Mouse (Mus musculus): Measurements from ENCODE around the gene Tmem120b. TPM values are rescaled to one million over a fixed set of nuclear protein-coding genes. Genes with fewer than 3 reads are reported as not detected.

The Tmem120b gene
- polyA plus RNA-seq, 1 experiment, result 1.6 TPM

DNA sequence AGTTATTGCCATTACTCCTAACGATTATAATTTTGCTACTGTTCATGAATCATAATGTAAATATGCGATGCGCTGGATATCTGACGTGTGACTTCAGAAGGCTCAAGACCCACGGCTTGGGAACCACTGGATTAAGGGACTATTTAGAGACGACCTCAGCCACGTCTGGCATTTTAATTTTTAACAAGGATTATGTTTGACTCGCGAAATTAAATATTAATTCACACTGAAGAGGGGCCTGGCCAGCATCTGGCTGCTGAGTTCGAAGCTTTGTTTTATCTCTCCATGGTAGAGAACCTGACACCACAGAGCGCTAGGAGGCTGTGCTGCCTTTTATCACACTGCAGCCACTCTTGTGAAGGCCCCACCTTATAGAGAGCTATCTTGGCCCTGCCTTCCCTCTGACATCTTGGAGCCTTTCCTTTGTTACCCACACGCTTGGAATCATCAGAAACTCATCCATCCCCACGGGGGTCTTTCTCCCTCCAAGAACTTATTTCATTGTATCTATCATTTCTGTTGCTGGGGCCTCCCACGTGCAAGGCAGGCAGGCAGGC is 24.9 kb downstream of the Tmem120b start:
- Histone ChIP-seq H3K27ac (ENCODE audit: insufficient read depth, low read depth, low read length) (no peak overlapping the region), H3K4me3 (ENCODE audit: low read depth, low read length) (no peak overlapping the region), H3K36me3 (ENCODE audit: control insufficient read depth, insufficient read depth, low read length) (no peaks in the 10 kb centered on the region), H3K27me3 (ENCODE audit: control insufficient read depth, insufficient read depth, low read length) (no peaks in the 10 kb centered on the region), H3K4me1 (ENCODE audit: control insufficient read depth, insufficient read depth, insufficient read length, low read length) (no peaks in the 10 kb centered on the region)
- no peak for TF ChIP-seq CTCF (IDR thresholded peaks at IDR 0.05; ENCODE audit: extremely low read depth, insufficient read length, insufficient replicate concordance, low read depth, low read length)
- TF ChIP-seq POLR2A (IDR thresholded peaks at IDR 0.05; ENCODE audit: low read depth, low read length), result no peak
- 73% methylated on average over 14 of the region's 14 CpGs for WGBS

DNA sequence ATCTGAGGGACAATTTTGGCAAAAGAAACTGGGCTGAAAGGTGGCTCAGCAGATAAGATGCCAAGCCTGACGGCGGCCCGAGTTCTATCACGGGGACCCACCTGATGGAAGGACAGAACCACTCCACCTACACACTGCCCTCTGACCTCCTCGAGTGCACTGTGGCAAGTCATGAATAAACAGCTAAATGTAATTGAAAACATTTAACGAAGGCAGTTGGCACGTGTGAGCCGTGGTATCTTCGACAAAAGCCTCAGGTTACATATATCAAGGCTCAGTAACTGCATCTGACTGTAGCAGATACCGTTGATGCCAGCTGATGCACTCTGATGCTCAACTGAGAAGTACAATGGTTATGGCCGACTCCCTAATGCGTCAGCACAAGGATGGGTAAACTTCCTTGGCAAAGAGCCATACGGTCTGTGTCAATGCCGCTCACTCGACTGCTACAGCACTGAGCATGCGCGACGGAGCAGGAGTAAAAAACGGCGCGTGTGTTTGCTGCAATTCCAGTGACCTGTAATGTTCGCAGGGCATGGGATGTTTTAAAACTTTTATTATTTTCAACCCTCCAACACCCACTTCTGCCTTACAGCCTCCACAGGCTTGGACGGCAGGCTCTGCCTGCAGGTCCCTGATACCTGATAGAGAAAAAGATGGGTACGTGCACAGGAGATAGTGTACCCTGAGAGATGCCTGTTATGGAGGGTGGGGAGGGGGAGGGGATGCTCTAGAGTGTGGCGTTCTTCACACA is 26.2 kb downstream of the Tmem120b start:
- no peaks in the 10 kb centered on the region for H3K36me3 ChIP-seq (ENCODE audit: control insufficient read depth, insufficient read depth, low read length)
- 77% methylated on average over 25 of the region's 25 CpGs for WGBS
- TF ChIP-seq CTCF (IDR thresholded peaks at IDR 0.05; ENCODE audit: extremely low read depth, insufficient read length, insufficient replicate concordance, low read depth, low read length) (no peak), POLR2A (IDR thresholded peaks at IDR 0.05; ENCODE audit: low read depth, low read length) (no peak)
- no peaks in the 10 kb centered on the region for H3K4me1 ChIP-seq (ENCODE audit: control insufficient read depth, insufficient read depth, insufficient read length, low read length)
- no peaks in the 10 kb centered on the region for H3K27me3 ChIP-seq (ENCODE audit: control insufficient read depth, insufficient read depth, low read length)
- no peak overlapping the region for H3K4me3 ChIP-seq (ENCODE audit: low read depth, low read length)
- no peak overlapping the region for H3K27ac ChIP-seq (ENCODE audit: insufficient read depth, low read depth, low read length)

DNA sequence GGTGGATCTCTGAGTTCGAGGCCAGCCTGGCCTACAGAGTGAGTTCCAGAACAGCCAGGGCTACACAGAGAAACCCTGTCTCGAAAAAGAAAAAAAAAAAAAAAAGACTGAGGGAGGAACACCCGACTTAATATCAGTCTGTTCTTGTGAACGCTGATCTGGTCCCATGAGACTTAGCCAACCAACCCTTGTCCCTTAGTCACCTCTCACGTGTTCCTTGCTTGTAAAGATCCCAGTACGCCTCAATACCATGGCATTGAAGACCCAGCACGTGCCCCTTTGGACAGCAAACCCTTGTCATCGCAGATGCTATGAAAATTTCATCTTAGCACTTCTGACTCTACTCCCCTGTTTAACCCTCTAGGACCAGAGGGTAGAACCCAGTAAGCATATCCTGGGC is 28.1 kb downstream of the Tmem120b start:
- no peaks in the 10 kb centered on the region for H3K36me3 ChIP-seq (ENCODE audit: control insufficient read depth, insufficient read depth, low read length)
- no peak overlapping the region for H3K4me3 ChIP-seq (ENCODE audit: low read depth, low read length)
- H3K4me1 ChIP-seq (ENCODE audit: control insufficient read depth, insufficient read depth, insufficient read length, low read length), result no peaks in the 10 kb centered on the region
- TF ChIP-seq CTCF (IDR thresholded peaks at IDR 0.05; ENCODE audit: extremely low read depth, insufficient read length, insufficient replicate concordance, low read depth, low read length) (no peak), POLR2A (IDR thresholded peaks at IDR 0.05; ENCODE audit: low read depth, low read length) (no peak)
- no peak overlapping the region for H3K27ac ChIP-seq (ENCODE audit: insufficient read depth, low read depth, low read length)
- no peaks in the 10 kb centered on the region for H3K27me3 ChIP-seq (ENCODE audit: control insufficient read depth, insufficient read depth, low read length)
- WGBS, result 88% methylated on average over 8 of the region's 8 CpGs

DNA sequence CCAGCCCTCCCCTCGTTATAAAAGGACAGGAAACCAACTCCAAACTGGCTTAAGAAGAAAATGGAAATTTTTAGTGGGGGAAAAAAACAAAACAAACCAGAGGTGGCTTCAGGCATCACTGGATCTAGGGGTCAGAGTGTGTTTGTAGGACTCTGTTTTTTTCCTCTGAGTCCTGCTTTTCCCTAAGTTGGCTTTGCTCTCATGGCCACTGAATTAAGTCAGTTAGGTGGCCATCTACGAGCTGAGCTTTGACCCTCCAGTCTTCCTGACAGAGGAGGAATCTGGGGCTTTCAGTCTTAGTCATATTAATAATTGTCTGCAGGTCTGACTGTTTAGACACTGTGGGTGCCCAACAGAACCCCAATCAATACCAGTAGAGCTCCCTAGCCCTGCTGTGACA is 30.3 kb downstream of the Tmem120b start:
- H3K27ac ChIP-seq (ENCODE audit: insufficient read depth, low read depth, low read length), result no peak overlapping the region
- WGBS, result 79% methylated on average over 2 of the region's 2 CpGs
- no peak for TF ChIP-seq POLR2A (IDR thresholded peaks at IDR 0.05; ENCODE audit: low read depth, low read length)
- TF ChIP-seq CTCF (IDR thresholded peaks at IDR 0.05; ENCODE audit: extremely low read depth, insufficient read length, insufficient replicate concordance, low read depth, low read length), result no peak
- H3K36me3 ChIP-seq (ENCODE audit: control insufficient read depth, insufficient read depth, low read length), result no peaks in the 10 kb centered on the region
- H3K4me3 ChIP-seq (ENCODE audit: low read depth, low read length), result no peak overlapping the region
- no peaks in the 10 kb centered on the region for H3K27me3 ChIP-seq (ENCODE audit: control insufficient read depth, insufficient read depth, low read length)
- no peaks in the 10 kb centered on the region for H3K4me1 ChIP-seq (ENCODE audit: control insufficient read depth, insufficient read depth, insufficient read length, low read length)

DNA sequence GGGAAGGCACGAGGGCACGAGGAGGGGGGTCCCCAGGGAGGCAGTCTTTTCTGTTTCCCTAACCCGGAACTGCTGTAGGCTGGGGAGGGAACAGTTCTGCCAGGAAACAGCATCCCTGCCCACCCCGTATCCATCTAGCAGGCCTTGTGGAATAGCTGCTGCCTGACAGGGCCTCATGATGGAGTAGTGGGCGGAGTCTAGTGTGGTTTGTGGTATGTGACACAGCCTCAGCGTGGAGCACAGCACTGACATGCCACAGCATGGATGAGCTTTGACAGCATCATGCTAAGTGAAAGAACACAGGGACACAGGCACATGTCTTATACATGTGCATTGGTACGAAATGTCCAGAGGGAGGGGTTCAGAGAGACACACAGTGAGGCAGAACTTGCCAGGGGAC is 34.2 kb downstream of the Tmem120b start:
- TF ChIP-seq POLR2A (IDR thresholded peaks at IDR 0.05; ENCODE audit: low read depth, low read length) (no peak), CTCF (IDR thresholded peaks at IDR 0.05; ENCODE audit: extremely low read depth, insufficient read length, insufficient replicate concordance, low read depth, low read length) (no peak)
- H3K4me3 ChIP-seq (ENCODE audit: low read depth, low read length), result no peak overlapping the region
- H3K36me3 ChIP-seq (ENCODE audit: control insufficient read depth, insufficient read depth, low read length), result no peaks in the 10 kb centered on the region
- 70% methylated on average over 7 of the region's 7 CpGs for whole genome bisulfite sequencing
- 0 out of 2 replicates have a peak, but pooled peaks cover 2% of the 10 kb centered on the region for H3K4me1 ChIP-seq (ENCODE audit: control insufficient read depth, insufficient read depth, insufficient read length, low read length)
- H3K27ac ChIP-seq (ENCODE audit: insufficient read depth, low read depth, low read length), result no peak overlapping the region
- no peaks in the 10 kb centered on the region for H3K27me3 ChIP-seq (ENCODE audit: control insufficient read depth, insufficient read depth, low read length)

DNA sequence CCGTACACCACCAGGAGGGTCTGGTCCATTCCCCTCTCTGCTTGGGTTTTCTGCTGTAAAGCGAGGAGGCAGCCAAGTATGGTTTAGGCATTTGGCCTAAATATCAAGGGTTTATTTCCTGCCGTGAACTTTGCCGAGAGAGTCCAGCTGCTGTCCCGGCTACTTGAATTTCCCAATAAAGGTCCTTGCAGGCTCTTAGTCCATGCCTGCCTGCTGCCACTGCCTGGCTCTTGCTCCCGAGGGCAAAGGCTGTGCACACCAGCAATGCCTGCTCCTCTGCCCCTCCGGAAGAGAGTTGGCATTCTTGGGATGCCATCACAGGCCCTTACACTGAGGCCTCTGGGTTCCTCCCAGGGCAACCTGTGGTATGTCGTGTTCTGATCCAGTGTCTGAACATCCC is 35.3 kb downstream of the Tmem120b start:
- H3K27me3 ChIP-seq (ENCODE audit: control insufficient read depth, insufficient read depth, low read length), result no peaks in the 10 kb centered on the region

DNA sequence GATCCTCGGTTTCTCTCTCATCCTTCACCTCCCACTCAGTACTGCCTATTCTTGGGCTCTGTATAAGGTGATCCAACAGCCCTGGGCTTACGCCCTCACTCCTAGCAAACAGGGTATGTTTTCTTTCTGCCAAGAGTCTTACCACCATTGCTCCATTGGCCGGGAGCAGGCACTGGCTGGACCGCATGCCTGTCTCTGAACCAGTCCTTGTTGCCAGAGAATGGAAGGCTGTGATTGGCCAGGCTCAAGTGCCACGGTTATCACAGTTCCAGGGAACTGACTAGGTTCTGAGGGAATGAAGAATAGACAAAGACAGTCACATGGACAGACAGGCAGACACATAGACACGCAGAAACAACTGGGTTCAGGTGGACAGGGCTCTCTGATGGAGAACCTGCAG is 36.6 kb downstream of the Tmem120b start:
- Histone ChIP-seq H3K27ac (ENCODE audit: insufficient read depth, low read depth, low read length) (no peak overlapping the region), H3K36me3 (ENCODE audit: control insufficient read depth, insufficient read depth, low read length) (no peaks in the 10 kb centered on the region), H3K27me3 (ENCODE audit: control insufficient read depth, insufficient read depth, low read length) (no peaks in the 10 kb centered on the region), H3K4me1 (ENCODE audit: control insufficient read depth, insufficient read depth, insufficient read length, low read length) (0 out of 2 replicates have a peak, but pooled peaks cover 2% of the 10 kb centered on the region), H3K4me3 (ENCODE audit: low read depth, low read length) (no peak overlapping the region)
- TF ChIP-seq POLR2A (IDR thresholded peaks at IDR 0.05; ENCODE audit: low read depth, low read length) (no peak), CTCF (IDR thresholded peaks at IDR 0.05; ENCODE audit: extremely low read depth, insufficient read length, insufficient replicate concordance, low read depth, low read length) (no peak)
- WGBS, result 72% methylated on average over 6 of the region's 6 CpGs

More for the DNA sequence above, 35.3 kb downstream of the Tmem120b start:
- TF ChIP-seq CTCF (IDR thresholded peaks at IDR 0.05; ENCODE audit: extremely low read depth, insufficient read length, insufficient replicate concordance, low read depth, low read length) (no peak), POLR2A (IDR thresholded peaks at IDR 0.05; ENCODE audit: low read depth, low read length) (no peak)
- no peaks in the 10 kb centered on the region for H3K36me3 ChIP-seq (ENCODE audit: control insufficient read depth, insufficient read depth, low read length)
- no peak overlapping the region for H3K4me3 ChIP-seq (ENCODE audit: low read depth, low read length)
- H3K4me1 ChIP-seq (ENCODE audit: control insufficient read depth, insufficient read depth, insufficient read length, low read length), result 0 out of 2 replicates have a peak, but pooled peaks cover 2% of the 10 kb centered on the region
- 63% methylated on average over 8 of the region's 8 CpGs for WGBS
- H3K27ac ChIP-seq (ENCODE audit: insufficient read depth, low read depth, low read length), result no peak overlapping the region

All from small intestine, adult 2 months (tissue).